Mouse (Mus musculus) forebrain, postnatal 0 days (tissue): ENCODE data around the gene B3gnt8. TPM values are rescaled to one million over a fixed set of nuclear protein-coding genes. Genes with fewer than 3 reads are reported as not detected.

Experiments used
- ATAC-seq: fragments of 200-750 bp; cut with Nextera tagmentation; 2 replicates; pipeline ENCODE4 v1.8.0; 2017; ENCODE audit warnings: mild to moderate bottlenecking, moderate library complexity
- DNase-seq: peaks from one replicate; pipeline ENCODE4 v3.0.0-alpha.2; 2015
- H3K27ac ChIP-seq: fragments of 300-500 bp; sonication (generic); 2 replicates; pipeline ENCODE4 v1.5.1; 2014; ENCODE audit warnings: low read depth, mild to moderate bottlenecking, antibody characterized with exemption, low read length, moderate library complexity, mixed read lengths
- H3K27me3 ChIP-seq: fragments of 300-500 bp; sonication (generic); 2 replicates; pipeline ENCODE4 v1.6.1; 2014; ENCODE audit warnings: mild to moderate bottlenecking, low read length, mixed read lengths; ENCODE audit not compliant: insufficient read depth
- H3K36me3 ChIP-seq: fragments of 300-500 bp; sonication (generic); 2 replicates; pipeline ENCODE4 v1.6.1; 2014; ENCODE audit warnings: mild to moderate bottlenecking, moderate library complexity; ENCODE audit not compliant: insufficient read depth
- H3K4me1 ChIP-seq: fragments of 300-500 bp; sonication (generic); 2 replicates; pipeline ENCODE4 v1.6.1; 2014; ENCODE audit warnings: antibody characterized with exemption; ENCODE audit not compliant: insufficient read depth
- H3K4me2 ChIP-seq: fragments of 300-500 bp; sonication (generic); 2 replicates; pipeline ENCODE4 v1.6.1; 2014; ENCODE audit warnings: low read depth, mild to moderate bottlenecking, moderate library complexity
- H3K4me3 ChIP-seq: fragments of 300-500 bp; sonication (generic); 2 replicates; pipeline ENCODE4 v1.5.1; 2014; ENCODE audit warnings: low read depth, low read length, mixed read lengths
- H3K9ac ChIP-seq: fragments of 300-500 bp; sonication (generic); 2 replicates; pipeline ENCODE4 v1.6.1; 2014; ENCODE audit warnings: mild to moderate bottlenecking
- H3K9me3 ChIP-seq: fragments of 300-500 bp; sonication (generic); 2 replicates; pipeline ENCODE4 v1.6.1; 2016; ENCODE audit warnings: low read length
- CTCF ChIP-seq: sonication (generic); IDR thresholded peaks from 2 replicates; pipeline ENCODE4 v1.5.1; 2016; ENCODE audit warnings: antibody characterized with exemption, control low read depth, low read depth
- WGBS: fragments of 180-500 bp; shearing (Covaris S2); extraction: QIAGEN DNeasy Blood & Tissue Kit; methylation state at CpG from one replicate; pipeline ENCODE4 v1.1.7; 2014; 5-methylcytosine and 5-hydroxymethylcytosine counted together
- polyA plus RNA-seq: library from polyadenylated mRNA; unstranded; fragments of >200 nt; fragmentation: Nextera tagmentation; extraction: Ambion mirVana; gene quantifications from 2 replicates; pipeline ENCODE4 v1.2.1, GENCODE M21; 2015
- total RNA-seq: library from RNA; depleted of rRNA; stranded (reverse); fragments of >200 nt; gene quantifications from 2 replicates; pipeline ENCODE4 v1.2.3, GENCODE M21; 2014

B3gnt8 gene
- total and polyA plus RNA-seq, 2 experiments from 2014 or later = 0.95 to 1.3 TPM

GRCm38 (mm10) chr7:25657785-25658184, 31.3 kb downstream of the B3gnt8 start:
- H3K9ac ChIP-seq = peak overlapping the region; percentile 63
- DNase-seq (no peak), ATAC-seq (no peak)
- no peak overlapping the region for H3K27ac ChIP-seq
- no peaks in the 10 kb centered on the region for H3K9me3 ChIP-seq
- H3K36me3 ChIP-seq = peaks cover 3% of the 10 kb centered on the region; the same call in 1 of the 2 replicates
- peaks cover 9% of the 10 kb centered on the region for H3K4me1 ChIP-seq
- no peaks in the 10 kb centered on the region for H3K27me3 ChIP-seq
- H3K4me3 ChIP-seq = peak overlapping the region; percentile 70
- peak overlapping the region; percentile 53 for H3K4me2 ChIP-seq
- no peak for TF ChIP-seq CTCF
- 30% methylated on average over 10 of the region's 10 CpGs for WGBS

- ATAC-seq = peak; percentile 99
- peak within 1 kb of the TSS; percentile 53 for H3K4me2 ChIP-seq
Observed at GRCm38 (mm10) chr7:25658657-25659472, 32.4 kb downstream of the B3gnt8 start, which contains the start of the genes Bckdha and Exosc5. Bckdha (minus strand) TSS chr7:25658981. Exosc5 (plus strand) TSS chr7:25659164.

GRCm38 (mm10) chr7:25666381-25666780, 39.9 kb downstream of the B3gnt8 start:
- Histone ChIP-seq H3K27ac (no peak overlapping the region), H3K4me1 (no peaks in the 10 kb centered on the region), H3K4me3 (no peak overlapping the region), H3K4me2 (no peak overlapping the region), H3K36me3 (peaks cover 22% of the 10 kb centered on the region), H3K9me3 (no peaks in the 10 kb centered on the region), H3K9ac (no peak overlapping the region), H3K27me3 (no peaks in the 10 kb centered on the region)
- no peak for TF ChIP-seq CTCF
- WGBS = 95% methylated on average over 8 of the region's 8 CpGs
- ATAC-seq = no peak
- DNase-seq = no peak

More at GRCm38 (mm10) chr7:25658657-25659472, 32.4 kb downstream of the B3gnt8 start, which contains the start of the genes Bckdha and Exosc5:
- Histone ChIP-seq H3K4me3 (peak within 1 kb of the TSS; percentile 70), H3K27ac (peak within 1 kb of the TSS; percentile 70), H3K9ac (peak within 1 kb of the TSS; percentile 63), H3K9me3 (no peaks in the 10 kb centered on the region), H3K36me3 (peaks cover 3% of the 10 kb centered on the region; the same call in 1 of the 2 replicates), H3K4me1 (peaks cover 9% of the 10 kb centered on the region), H3K27me3 (no peaks in the 10 kb centered on the region)
- TF ChIP-seq CTCF = no peak
- under 1% methylated on average over 50 of the region's 50 CpGs for WGBS
- peak; percentile 100 for DNase-seq

- WGBS = 94% methylated on average over 10 of the region's 10 CpGs
- TF ChIP-seq CTCF = no peak
- H3K4me2 ChIP-seq = no peak overlapping the region
- H3K9me3 ChIP-seq = no peaks in the 10 kb centered on the region
- H3K4me3 ChIP-seq = no peak overlapping the region
- H3K36me3 ChIP-seq = peaks cover 22% of the 10 kb centered on the region
- no peak overlapping the region for H3K9ac ChIP-seq
- peaks cover 1% of the 10 kb centered on the region; the same call in 1 of the 2 replicates for H3K27me3 ChIP-seq
- ATAC-seq (no peak), DNase-seq (no peak)
- no peaks in the 10 kb centered on the region for H3K4me1 ChIP-seq
- no peak overlapping the region for H3K27ac ChIP-seq
Observed at GRCm38 (mm10) chr7:25669158-25669557, 42.7 kb downstream of the B3gnt8 start.

- H3K27me3 ChIP-seq = peaks cover 6% of the 10 kb centered on the region; the same call in 1 of the 2 replicates
- 84% methylated on average over 9 of the region's 9 CpGs for whole genome bisulfite sequencing
- H3K9me3 ChIP-seq = no peaks in the 10 kb centered on the region
- H3K4me2 ChIP-seq = no peak overlapping the region
- no peak overlapping the region for H3K9ac ChIP-seq
- H3K4me3 ChIP-seq = no peak overlapping the region
- H3K27ac ChIP-seq = no peak overlapping the region
- no peaks in the 10 kb centered on the region for H3K4me1 ChIP-seq
- no peak for ATAC-seq
- TF ChIP-seq CTCF = no peak
- DNase-seq = no peak
- H3K36me3 ChIP-seq = peaks cover 22% of the 10 kb centered on the region
Observed at GRCm38 (mm10) chr7:25669631-25670030, 43.2 kb downstream of the B3gnt8 start.

- no peaks in the 10 kb centered on the region for H3K9me3 ChIP-seq
- TF ChIP-seq CTCF = no peak
- H3K27me3 ChIP-seq = peaks cover 7% of the 10 kb centered on the region; the same call in 1 of the 2 replicates
- ATAC-seq = no peak
- H3K27ac ChIP-seq = no peak overlapping the region
- no peaks in the 10 kb centered on the region; the same call in 1 of the 2 replicates for H3K4me1 ChIP-seq
- no peak for DNase-seq
- no peak overlapping the region for H3K4me3 ChIP-seq
- H3K9ac ChIP-seq = no peak overlapping the region
- no peak overlapping the region for H3K4me2 ChIP-seq
- WGBS = 92% methylated on average over 4 of the region's 4 CpGs
- H3K36me3 ChIP-seq = peaks cover 18% of the 10 kb centered on the region
Observed at GRCm38 (mm10) chr7:25670096-25670495, 43.6 kb downstream of the B3gnt8 start.

GRCm38 (mm10) chr7:25671686-25672085, 45.2 kb downstream of the B3gnt8 start:
- TF ChIP-seq CTCF = no peak
- ATAC-seq (no peak), DNase-seq (no peak)
- H3K4me2 ChIP-seq = no peak overlapping the region
- H3K9ac ChIP-seq = no peak overlapping the region
- peaks cover 16% of the 10 kb centered on the region for H3K36me3 ChIP-seq
- H3K27ac ChIP-seq = no peak overlapping the region
- no peak overlapping the region for H3K4me3 ChIP-seq
- H3K27me3 ChIP-seq = peaks cover 7% of the 10 kb centered on the region; the same call in 1 of the 2 replicates
- 63% methylated on average over 2 of the region's 2 CpGs for WGBS
- no peaks in the 10 kb centered on the region for H3K9me3 ChIP-seq
- H3K4me1 ChIP-seq = peaks cover under 1% of the 10 kb centered on the region; the same call in 1 of the 2 replicates
